Mouse (Mus musculus) layer of hippocampus, adult 11-12 months (tissue): ENCODE measurements around the gene Mat2a.
"Not testable (repeated sequence)": the region's sequence is repeated elsewhere in the genome, so short reads cannot be mapped to it uniquely, and the experiment has no call there.

Experiments
- DNase-seq: peaks from one replicate; pipeline ENCODE4 v3.0.0; 2022; ENCODE audit warnings: low spot score

Gene Mat2a

DNA sequence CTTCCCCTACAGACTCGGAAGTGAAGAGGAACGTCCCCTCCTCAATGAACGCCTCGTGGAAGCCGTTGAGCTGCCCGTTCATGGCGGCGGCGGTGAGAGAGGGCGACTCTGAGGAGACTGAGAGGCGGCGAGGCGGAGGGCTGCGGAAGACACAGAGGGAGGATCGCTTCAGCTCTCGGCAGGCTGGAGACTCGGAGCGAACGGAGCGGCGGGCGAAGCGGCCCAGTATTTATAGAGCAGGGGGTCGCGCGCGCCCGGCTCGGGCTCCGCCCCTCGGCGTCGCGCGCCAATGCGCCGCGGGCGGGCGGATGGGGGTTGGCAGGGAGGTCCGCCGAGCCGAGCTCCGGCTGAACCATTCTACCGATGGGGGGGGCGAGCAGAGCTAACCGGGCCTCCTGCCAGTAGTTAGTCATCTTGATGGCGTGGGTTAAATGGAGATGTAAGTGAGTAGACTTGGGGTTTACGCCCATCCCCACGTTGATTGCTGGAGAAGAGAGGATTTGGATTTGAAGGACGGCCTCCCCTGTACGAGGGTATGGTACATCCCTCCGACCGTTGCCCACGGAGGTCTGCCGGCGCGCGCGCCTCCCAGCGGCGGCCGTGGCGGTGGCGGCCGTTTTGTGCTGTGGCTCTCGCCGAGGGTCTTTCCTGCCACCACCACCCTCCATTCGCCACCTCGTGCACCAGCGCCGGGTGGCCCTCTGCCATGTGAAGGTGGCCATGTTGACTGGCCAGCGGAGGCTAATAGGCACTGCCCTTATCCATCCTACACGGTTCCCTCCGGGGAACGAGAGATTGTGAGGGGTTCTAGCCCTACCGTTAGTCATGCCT is at the start of gene Mat2a:
Mat2a (minus strand) TSS at position 204 of the 831 bp plus-strand sequence.
- peak; percentile 95 for DNase-seq

DNA sequence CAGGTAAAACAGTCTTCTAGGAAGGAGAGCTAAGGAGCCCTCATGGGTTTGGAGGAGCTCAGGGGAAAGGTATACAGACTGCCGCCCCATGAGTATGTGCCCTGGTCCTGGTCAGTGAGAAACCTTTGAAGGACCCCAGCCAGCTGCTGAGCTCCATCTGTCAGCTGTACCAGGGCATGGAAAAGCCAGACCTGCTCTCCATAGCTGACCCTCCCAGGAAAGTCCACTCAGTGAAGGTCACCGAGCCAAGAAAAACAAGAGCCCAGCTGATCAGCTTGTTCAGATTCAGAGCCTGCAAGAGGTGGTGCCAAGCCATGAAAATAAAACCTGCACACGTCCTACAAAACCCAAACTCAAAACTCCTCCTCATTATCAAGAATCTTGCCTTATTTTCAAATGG is 49.5 kb upstream of the Mat2a start:
- no peak for DNase-seq

DNA sequence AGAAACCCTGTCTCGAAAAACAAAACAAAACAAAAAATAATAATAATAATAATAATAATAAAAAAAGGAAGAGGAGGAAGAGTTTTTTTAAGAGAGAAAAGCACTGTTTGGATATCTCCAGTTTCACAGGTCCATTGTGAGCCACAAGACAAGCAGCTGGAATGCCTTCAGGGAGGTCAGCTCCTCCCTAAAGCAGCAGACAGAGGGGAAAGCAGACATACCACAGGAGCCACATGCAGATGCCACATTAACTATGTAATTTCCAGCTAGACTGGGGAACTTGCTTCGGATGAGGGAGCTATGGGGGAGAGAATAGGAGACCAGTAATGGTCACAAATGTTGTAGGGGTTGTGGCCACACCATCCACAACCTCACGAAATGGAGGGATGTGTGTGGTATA is 47.9 kb upstream of the Mat2a start:
- no peak for DNase-seq

DNA sequence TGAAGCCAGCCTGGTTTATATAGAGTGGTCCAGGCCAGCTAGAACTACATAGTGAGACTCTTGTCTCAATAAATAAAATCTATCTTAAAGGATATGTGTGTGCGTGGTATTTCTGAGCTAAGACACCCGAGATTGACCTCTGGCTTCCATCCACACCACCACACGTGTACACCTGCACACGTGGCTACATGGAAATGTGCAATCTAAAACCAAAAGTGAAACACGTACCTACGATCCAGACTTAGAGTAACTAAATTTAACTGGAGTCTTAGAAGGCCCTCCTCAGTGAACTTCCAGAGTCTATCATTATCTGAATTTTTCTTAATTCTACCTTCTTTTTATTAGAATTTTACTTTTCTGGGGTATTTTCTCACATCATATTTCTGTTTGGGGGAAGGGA is 46.9 kb upstream of the Mat2a start:
- no peak for DNase-seq

DNA sequence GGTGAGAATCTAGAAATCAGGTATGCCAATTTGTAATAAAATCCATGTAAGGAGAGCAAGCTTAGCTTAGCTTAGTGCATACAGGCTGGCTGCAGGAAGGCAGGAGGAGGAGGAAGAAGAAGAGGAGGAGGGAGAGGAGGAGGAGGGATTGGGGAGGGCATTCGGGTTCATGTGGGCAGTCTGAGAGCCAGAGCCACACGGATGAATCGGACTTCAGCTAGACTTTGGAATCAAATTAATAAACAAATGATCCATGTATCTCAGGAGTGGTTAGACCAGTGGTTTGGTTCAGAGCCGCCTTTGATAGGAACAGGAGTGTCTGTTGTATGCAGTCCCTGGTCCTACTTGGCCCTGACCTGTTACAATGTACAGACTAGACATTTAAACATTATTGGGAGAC is 45.5 kb upstream of the Mat2a start:
- DNase-seq, result no peak

DNA sequence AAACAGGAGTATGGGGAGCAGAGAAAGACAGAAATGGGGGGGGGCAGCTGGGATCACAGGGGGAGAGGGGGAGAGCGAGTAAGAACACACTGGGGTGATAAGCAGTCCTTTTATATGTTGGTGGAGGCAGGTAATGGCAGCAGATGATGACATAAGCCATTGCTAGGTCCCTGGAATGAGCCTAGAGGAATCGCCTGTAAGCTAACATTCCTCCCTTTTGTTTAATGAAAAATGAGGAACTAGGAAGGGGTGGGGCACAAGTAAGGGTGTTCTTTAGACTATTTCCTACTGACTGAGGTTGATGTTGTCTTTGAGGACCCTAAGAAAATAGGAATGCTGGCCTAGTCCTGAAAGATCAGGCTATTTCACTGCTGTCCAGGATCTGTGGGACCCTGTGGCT is 42.8 kb upstream of the Mat2a start:
- no peak for DNase-seq

DNA sequence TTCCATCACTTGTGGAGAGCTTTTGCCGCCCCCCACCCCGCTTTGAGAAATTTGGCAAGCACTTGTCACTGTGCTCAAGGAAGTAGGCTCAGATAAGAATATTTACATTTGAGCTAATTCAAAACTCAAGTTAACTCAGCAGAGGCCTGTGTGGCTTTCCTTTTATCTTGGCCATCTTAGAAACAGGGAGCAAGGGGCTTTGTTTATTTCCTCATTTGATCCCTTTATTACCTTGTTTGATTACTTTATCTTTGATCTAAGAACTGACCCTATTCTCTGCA is 41.0 kb upstream of the Mat2a start:
- no peak for DNase-seq

DNA sequence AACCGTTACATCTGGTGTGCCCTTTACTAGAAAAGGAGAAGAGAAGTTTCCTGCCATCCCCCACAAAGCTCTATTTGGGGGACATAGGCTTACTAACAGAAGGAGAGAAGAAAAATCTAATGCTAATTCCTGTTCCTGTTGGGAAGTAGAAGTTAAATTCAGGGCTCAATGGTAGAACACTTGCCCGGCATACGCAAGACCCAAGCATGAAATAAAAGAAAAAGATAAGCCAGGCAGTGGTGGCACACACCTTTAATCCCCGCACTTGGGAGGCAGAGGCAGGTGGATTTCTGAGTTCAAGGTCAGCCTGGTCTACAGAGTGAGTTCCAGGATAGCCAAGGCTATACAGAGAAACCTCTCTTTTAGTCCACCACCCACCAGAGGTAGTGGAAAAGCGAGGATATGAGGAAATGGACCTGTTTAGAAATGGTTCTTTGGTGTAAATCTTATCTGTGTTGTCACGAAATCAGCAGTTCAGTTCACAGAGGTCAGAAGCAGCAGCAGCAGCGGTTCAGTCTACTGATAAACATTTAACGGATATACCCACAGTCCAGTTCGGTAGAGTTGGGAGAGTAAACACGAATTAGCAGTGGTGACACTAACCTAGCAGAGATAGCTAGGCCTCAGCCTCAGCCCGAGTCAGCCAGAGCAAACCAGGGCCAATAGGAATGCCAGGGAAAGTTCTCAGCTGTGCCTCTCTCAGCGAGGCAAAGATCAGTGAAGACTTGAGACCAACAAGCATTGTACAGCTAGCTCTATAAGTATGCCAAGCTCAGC is 40.5 kb upstream of the Mat2a start:
- no peak for DNase-seq

DNA sequence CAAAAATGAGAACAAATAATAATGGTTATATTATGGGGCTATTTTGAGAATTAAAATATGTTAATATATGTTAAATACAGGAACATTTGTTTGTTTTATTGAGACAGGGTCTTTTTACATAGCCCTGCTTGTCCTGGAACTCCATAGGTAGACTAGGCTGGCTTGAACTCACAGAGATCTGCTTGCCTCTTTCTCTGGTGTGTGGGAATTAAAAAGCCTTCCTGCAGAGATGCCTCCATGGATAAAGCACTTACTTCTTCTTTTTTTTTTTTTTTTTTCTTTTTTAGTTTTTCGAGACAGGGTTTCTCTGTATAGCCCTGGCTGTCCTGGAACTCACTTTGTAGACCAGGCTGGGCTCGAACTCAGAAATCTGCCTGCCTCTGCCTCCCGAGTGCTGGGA is 39.3 kb upstream of the Mat2a start:
- not testable (repeated sequence) for DNase-seq

DNA sequence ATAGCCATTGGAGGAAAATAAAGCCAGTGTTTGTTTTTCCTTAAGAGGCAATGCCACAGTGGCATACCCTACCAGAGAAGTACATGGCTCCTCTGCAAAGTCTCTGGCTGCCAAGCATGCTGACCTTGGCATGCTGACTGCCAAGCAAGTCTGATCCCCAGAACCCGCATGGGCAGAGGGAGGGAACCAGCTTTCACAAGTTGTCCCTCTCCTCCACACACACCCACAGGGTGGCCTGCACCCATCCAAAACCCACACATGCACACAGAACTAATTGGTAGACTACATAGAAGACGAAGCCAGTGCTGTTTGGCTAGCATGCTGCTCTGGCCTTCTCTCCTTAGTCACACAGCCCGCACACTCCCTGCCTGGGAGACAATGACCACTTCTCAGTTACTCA is 38.3 kb upstream of the Mat2a start:
- DNase-seq, result no peak

DNA sequence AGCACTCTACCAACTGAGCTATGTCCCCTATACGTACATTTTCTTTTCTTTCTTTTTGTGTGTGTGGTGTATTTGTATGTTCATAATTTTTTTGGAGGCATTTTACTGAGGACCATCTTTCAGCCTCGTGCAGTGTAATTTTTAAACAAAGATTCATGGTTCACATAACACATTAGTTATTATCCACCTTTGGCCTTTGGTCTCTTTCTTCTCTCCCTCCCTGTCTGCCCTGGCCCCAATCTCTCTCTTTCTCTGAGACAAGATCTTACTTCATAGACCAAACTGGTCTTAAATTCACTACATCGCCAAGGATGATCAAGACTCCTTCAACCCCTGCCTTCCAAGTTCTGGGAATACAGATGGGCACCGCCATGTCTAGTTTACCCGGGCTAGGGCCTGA is 37.5 kb upstream of the Mat2a start:
- DNase-seq, result no peak

DNA sequence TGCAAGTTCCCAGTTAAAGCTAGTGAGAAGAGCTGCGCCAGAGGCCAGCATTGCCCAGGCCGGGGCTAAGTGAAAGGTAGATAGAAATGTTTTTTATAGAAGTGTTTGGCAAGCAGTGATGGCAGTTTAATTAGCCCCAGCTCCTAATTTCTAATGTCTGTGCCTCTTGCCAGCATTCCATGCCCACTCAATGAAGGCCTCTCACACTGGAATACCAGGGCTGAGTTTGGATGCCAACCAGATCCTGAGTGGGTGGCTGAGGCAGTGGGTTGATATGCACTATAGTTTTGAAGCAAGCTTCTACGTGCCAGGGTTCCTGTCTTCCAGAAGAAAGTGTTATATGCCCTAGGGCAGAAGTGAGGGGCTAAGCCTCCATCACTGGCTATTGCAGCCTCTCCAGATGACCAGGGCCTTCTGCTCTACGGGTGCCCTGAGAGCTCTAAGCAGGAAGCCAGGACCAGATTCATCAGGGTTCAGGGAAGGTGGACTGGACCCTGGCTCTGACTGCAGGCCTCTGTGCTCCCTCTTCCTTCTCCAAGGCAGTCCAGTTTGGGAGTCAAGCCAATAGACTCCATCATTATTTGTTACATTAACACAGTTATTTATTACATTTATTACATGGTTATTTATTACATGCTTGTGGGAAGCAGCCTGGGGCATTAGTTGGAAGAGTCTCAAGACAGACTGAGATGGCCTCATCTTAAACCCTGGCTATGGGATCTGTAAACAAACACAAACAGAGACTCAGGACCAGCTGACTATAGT is 36.0 kb upstream of the Mat2a start:
- peak; percentile 55 for DNase-seq

DNA sequence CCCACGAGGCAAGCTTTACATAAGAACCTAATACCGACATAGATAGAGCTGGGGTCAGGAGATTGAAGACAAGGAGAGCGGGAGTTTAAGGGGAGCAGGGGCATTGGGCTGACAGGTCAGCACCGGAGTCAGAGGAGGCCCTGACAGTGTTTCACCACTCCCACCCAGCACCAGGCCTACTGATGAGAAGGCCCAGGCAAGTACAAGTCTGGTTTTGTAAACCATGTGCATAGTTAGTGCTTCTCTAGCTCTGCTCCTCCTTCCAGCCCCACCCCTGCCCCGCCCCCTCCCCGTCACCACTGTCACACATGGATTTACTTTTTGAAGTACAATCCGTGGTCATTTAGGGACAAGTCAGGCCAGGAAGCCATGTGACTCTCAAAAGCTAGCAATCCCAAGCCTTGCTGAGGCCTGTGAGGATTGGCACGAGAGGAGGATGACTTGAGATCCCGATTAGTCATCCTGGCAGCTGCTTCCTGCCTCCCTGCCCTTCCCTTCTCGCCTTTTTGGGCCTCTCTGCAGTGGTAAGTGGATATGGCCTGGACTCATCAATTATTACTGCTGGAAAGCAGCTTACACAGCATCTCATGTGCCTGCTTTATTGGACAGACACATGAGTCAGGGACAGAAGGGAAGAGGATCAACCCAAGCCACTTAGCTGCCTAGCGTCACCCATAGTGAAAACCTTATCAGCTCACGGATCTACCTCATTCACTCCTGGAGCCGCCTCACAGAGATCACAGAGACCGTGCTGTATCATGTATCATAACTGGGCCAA is 34.1 kb upstream of the Mat2a start:
- no peak for DNase-seq

DNA sequence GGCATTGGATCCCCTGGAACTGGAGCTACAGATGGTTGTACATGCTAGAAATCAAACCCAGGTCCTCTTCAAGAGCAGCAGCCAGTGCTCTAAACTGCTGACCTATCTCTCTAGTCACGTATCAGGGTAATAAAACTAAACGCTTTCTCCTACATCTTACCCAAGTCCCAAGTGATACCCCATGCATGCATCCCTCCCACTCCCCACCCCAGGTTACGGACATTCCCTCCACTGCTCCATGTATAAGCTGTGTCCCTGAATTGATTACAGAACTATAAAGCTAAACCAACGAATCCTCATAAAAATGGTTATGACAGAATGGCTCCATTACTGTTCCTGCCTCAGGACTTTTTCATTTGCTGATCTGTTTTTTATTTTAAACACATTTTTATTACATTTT is 26.8 kb upstream of the Mat2a start:
- no peak for DNase-seq

DNA sequence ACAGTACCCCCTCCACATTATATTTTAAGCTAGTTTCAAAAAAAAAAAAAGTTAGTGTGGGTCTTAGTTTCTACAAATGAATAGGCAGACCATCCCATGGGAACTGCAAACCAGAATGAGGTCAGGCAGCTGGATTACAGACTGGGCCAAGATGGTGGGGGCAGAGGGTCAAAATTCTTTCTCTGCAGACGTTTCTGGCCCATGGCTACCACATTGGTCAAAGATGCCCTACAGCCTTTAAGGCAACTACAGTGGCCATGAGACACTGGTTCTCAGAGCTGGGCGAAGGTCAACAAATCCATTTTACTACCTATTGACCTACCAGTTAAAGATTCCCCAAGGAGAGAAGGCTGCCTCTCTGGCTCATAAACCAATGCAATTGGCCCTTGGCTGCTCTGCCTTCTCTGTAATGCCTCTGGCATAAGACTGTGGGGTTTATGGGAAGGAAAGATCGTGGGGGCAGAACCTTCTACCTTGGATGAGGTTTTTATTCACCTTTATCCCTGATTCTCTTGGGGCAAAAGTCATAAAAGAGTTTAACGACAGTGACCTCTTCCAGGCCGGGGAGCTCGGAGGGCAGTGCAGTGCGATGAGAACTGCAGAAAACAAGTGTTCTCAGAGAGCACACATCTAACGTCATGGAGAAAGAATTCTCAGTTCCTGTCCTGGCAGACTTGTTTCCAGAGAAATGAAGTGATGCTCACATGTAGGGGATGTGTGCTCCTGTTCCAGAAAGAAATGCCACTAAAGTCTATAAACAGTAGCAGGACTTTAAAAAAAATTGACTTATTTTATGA is 26.2 kb upstream of the Mat2a start:
- no peak for DNase-seq

DNA sequence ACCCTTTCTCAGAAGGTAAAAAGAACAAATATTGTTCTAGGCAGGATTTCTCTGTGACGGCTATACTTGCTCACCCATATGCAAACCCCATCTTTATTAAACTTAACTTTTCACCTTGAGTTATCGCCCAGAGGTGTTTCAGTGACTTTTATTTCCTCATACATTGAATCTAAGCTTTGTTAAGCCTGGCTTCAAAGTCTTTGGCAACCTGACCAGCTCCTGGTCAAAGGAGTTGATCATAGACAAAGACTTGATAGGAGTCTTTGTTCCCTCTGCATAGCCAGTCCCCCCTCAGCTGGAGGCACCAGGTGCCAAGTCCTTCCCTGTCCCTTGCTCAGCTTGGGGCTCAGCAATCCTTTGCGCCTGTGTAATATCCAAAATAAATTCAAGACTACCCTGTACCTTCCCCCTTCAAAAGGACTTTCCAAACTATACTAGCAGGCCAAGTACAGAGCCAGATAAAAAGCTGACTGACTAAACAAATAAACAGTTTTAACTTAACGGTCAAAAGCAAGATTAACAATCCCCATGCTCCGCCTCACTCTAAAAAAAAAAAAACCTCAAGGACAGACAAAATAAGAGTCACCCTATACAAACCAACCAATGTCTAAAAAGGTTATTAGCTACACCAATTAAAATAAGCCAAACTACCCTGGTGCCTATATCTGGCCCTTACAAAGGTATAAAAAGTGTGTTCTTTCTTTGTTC is 23.3 kb upstream of the Mat2a start:
- DNase-seq, result not testable (repeated sequence)

DNA sequence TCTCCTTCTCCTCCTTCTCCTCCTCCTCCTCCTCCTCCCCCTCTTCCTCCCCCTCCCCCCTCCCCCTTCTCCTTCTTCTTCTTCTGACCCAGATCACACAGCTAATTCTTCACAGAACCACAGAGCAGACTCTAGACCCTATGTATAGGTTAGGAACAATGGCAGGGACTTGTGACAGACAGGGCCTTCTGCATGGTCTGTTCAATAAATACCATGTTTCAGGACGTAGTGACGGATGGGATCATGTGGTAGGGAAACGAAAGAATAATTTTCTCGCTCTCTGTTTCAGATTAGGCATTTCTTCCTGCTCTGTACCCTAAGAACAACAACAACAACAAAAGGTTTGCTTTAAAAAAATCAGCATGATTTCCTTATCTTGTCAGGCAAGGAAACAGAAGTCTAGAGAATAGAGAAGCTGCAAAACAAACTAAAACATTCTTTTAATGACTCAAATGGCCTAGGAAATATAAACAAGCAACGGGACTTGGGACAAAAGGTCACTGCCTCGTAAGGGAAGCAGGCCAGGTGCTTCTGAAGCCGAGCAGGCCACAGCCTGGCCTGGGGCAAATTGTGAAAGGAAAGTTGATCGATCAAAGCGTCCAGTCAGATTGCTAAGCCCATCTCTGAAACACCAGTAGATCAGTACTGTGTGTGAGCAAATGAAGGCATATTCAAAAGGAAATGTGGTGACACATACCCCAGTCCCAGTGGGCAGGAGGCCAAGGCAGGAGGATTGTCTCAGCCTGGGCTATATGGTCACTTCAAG is 20.9 kb upstream of the Mat2a start:
- no peak for DNase-seq

DNA sequence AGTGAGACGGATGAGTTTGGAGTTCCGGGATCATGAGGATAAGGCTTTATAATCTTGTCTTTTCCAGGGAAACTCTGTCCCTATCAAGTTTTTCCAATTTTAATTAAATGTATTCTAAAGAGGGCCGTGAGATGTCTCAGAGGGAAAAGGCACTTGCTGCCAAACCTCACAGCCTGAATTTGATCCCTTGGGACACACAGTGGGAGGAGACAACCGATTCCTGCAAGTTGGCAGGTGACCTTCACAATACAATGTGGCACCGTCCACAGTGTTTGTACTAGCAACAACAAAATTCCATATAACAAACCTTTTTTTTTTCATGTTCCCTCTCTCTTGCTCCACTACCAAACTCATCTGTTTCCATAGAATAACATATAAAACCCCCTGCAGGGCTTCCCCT is 19.6 kb upstream of the Mat2a start:
- no peak for DNase-seq

DNA sequence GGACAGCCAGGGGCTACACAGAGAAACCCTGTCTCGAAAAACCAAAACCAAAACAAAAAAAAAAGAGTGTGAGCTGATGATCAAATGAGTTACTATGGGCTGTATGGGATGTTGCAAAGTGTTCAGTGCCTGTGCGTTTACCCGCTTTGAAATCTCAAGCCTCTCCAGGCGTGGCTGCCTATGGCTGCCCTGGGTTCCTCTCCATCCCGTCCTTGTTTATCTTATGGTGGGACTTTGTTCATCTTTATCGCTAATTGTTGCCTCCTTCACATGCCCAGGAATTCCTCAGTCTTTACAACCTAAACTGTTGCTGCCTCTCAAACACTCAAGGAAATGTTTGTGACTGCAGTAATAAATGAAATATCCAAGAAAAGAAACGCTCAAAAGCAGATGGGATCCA is 19.1 kb upstream of the Mat2a start:
- no peak for DNase-seq

DNA sequence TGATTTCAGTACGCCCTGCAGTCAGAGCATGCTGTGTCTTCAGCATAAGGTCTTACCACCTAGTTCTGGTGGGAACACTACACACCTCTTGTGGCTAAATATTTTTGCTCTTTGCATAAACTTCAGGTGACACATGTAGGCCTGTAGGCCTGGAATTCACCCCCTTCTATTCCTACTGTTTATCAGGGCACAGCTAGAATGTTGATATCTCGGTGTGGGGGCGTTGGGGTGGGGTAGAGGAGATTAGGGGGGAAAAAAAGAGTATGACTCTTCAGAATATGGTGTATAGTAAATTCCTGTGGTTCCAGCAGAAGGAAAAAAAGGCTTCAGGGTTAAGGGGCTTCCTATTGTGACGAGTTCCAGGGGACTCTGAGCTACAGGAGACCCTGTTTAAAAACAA is 17.2 kb upstream of the Mat2a start:
- no peak for DNase-seq
